Mouse (Mus musculus): ENCODE data around the gene Txndc17.

Gene Txndc17

GRCm38 (mm10) chr11:72224865-72225264 lies 17.5 kb downstream of the Txndc17 start:
- peak; percentile 59 for DNase-seq

- no peak for DNase-seq
These were observed 18.9 kb downstream of the Txndc17 start for GRCm38 (mm10) chr11:72226020-72226791.

GRCm38 (mm10) chr11:72226901-72227300 lies 19.6 kb downstream of the Txndc17 start:
- no peak for DNase-seq

- no peak for DNase-seq
These were observed 21.2 kb downstream of the Txndc17 start for GRCm38 (mm10) chr11:72228513-72228912.

GRCm38 (mm10) chr11:72232068-72232467 lies 24.7 kb downstream of the Txndc17 start:
- no peak for DNase-seq

GRCm38 (mm10) chr11:72232991-72233390 lies 25.6 kb downstream of the Txndc17 start:
- DNase-seq, result no peak

GRCm38 (mm10) chr11:72234013-72234412 lies 26.7 kb downstream of the Txndc17 start:
- no peak for DNase-seq

GRCm38 (mm10) chr11:72240062-72240860 lies 32.9 kb downstream of the Txndc17 start:
- no peak for DNase-seq

- DNase-seq, result no peak
These were observed 37.9 kb downstream of the Txndc17 start for GRCm38 (mm10) chr11:72245196-72245753.

GRCm38 (mm10) chr11:72255629-72256028 lies 48.3 kb downstream of the Txndc17 start:
- no peak for DNase-seq

GRCm38 (mm10) chr11:72256441-72256840 lies 49.1 kb downstream of the Txndc17 start:
- no peak for DNase-seq

All from kidney, adult 11 months (tissue).